Mouse (Mus musculus): ENCODE measurements around the gene Trim63. TPM values are rescaled to one million over a fixed set of nuclear protein-coding genes. Genes with fewer than 3 reads are reported as not detected.

The Trim63 gene
- total and polyA plus RNA-seq, 3 experiments = 0.25 to 0.49 TPM; not detected in 1

DNA sequence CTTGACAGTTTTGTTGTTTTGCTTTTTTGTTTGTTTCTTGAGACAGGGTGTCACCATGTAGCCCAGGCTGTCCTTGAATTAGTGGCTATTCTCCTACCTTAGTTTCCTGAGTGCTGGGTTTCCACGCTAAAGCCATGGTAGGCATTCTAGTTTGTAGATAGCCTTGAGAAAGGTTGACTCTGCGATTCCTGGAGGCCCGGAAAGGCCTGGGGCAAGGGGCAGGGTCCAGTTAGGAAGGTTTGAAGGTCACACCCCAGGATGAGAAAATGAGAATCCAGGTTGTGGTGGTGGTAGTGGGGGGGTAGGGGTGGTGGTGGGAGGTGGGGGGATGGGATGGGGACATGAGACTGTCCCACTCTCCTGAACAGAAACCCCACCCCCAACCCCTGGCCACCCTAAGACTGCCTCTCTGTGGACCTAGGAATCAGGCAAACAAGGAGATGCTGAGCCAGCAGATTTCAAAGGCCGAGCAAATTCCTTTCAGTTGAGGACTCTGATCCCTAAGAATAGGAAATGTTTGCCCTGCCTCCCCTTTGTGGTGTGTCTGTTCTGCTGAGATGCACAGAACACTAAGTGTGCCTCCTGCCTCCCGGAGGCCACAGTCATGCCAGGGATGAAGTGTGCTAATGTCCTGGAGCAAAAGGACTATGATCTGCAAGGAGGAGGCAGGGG, 12.1 kb downstream of the Trim63 start:
- TF ChIP-seq MAFK (IDR thresholded peaks at IDR 0.05; ENCODE audit: insufficient replicate concordance, low read length) (peak; percentile 56; the same call in 1 of the 2 replicates), BHLHE40 (IDR thresholded peaks at IDR 0.05; ENCODE audit: low read depth, low read length) (no peak)
- in situ Hi-C loops (cut with MboI; ENCODE audit: low pct_ligation_motif_present, low pct_unique_long_range_greater_than_20kb, low sequenced_read_pairs) = no loop called here
- Histone ChIP-seq H3K9ac (ENCODE audit: insufficient read depth, low read depth) (no peak overlapping the region), H3K36me3 (replicated peaks in 1 of 2; ENCODE audit: control insufficient read depth in 1 of 2, insufficient read depth in 1 of 2, low read length in 1 of 2) (no peaks in the 10 kb centered on the region), H3K27me3 (replicated peaks) (no peaks in the 10 kb centered on the region), H3K9me3 (replicated peaks; ENCODE audit: low read length) (no peaks in the 10 kb centered on the region), H3K4me1 (ENCODE audit: control insufficient read depth in 1 of 2, insufficient read depth in 2 of 2) (peaks cover 0 to 9% of the 10 kb centered on the region in 2 experiments; a peak in 2 of 4 replicates), H3K4me3 (replicated peaks in 1 of 3; ENCODE audit: low read depth in 2 of 3, low read length in 2 of 3, poor library complexity in 1 of 3) (no peak overlapping the region), H3K27ac (ENCODE audit: insufficient read depth, low read depth) (no peak overlapping the region), H3K4me2 (ENCODE audit: insufficient read depth, low read depth, poor library complexity, severe bottlenecking) (no peak overlapping the region), H3K79me2 (replicated peaks; ENCODE audit: control insufficient read depth, extremely low read depth, insufficient read depth, poor library complexity, severe bottlenecking) (no peaks in the 10 kb centered on the region)
- dilution Hi-C loops (cut with MboI; ENCODE audit: extremely low pct_ligation_motif_present, extremely low pct_unique_long_range_greater_than_20kb, low sequenced_read_pairs) = no loop called here
- no peak for DNase-seq (ENCODE audit: extremely low read depth)

DNA sequence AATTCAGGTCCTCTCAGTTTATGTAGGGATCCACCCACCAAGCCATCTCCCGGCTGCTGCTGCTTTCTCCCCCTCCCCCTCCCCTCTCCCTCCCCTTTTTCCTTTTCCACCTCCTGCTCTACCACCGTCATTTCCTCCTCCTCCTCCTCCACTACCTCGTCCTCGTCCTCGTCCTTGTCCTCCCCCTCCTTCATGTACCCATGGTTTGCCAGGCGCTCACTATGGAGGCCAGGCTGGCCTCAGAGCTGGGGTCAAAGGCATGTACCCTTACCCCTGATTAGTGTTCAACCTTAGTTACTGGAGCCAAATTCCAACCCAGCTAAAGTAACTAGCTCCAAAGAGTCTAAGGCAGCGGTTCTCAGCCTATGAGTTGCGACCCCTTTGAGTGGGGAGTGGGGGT, 13.2 kb downstream of the Trim63 start:
- no peaks in the 10 kb centered on the region for H3K79me2 ChIP-seq (replicated peaks; ENCODE audit: control insufficient read depth, extremely low read depth, insufficient read depth, poor library complexity, severe bottlenecking)
- in situ Hi-C loops (cut with MboI; ENCODE audit: low pct_ligation_motif_present, low pct_unique_long_range_greater_than_20kb, low sequenced_read_pairs) (no loop called here), dilution Hi-C loops (cut with MboI; ENCODE audit: extremely low pct_ligation_motif_present, extremely low pct_unique_long_range_greater_than_20kb, low sequenced_read_pairs) (no loop called here)
- H3K4me3 ChIP-seq (replicated peaks in 1 of 3; ENCODE audit: low read depth in 2 of 3, low read length in 2 of 3, poor library complexity in 1 of 3) = no peak overlapping the region
- H3K4me1 ChIP-seq (ENCODE audit: control insufficient read depth in 1 of 2, insufficient read depth in 2 of 2) = peaks cover 0 to 8% of the 10 kb centered on the region in 2 experiments; a peak in 2 of 4 replicates
- DNase-seq (ENCODE audit: extremely low read depth) = no peak
- TF ChIP-seq ZMIZ1 (IDR thresholded peaks at IDR 0.05; ENCODE audit: low read depth, low read length) (no peak), JUN (IDR thresholded peaks at IDR 0.05; ENCODE audit: insufficient read depth, low read depth, low read length) (no peak), EP300 (IDR thresholded peaks at IDR 0.05; ENCODE audit: low read length) (no peak), CHD2 (IDR thresholded peaks at IDR 0.05; ENCODE audit: low read length) (no peak), E2F4 (IDR thresholded peaks at IDR 0.05; ENCODE audit: insufficient replicate concordance, low read depth, low read length) (no peak), PAX5 (IDR thresholded peaks at IDR 0.05; ENCODE audit: low read length) (no peak)
- H3K4me2 ChIP-seq (ENCODE audit: insufficient read depth, low read depth, poor library complexity, severe bottlenecking) = no peak overlapping the region
- no peak overlapping the region for H3K27ac ChIP-seq (ENCODE audit: insufficient read depth, low read depth)
- no peak overlapping the region for H3K9ac ChIP-seq (ENCODE audit: insufficient read depth, low read depth)
- H3K36me3 ChIP-seq (replicated peaks in 1 of 2; ENCODE audit: control insufficient read depth in 1 of 2, insufficient read depth in 1 of 2, low read length in 1 of 2) = no peaks in the 10 kb centered on the region
- H3K27me3 ChIP-seq (replicated peaks) = no peaks in the 10 kb centered on the region
- H3K9me3 ChIP-seq (replicated peaks; ENCODE audit: low read length) = no peaks in the 10 kb centered on the region

- no peak overlapping the region for H3K9ac ChIP-seq (ENCODE audit: insufficient read depth, low read depth)
- no peaks in the 10 kb centered on the region for H3K9me3 ChIP-seq (replicated peaks; ENCODE audit: low read length)
- H3K79me2 ChIP-seq (replicated peaks; ENCODE audit: control insufficient read depth, extremely low read depth, insufficient read depth, poor library complexity, severe bottlenecking) = no peaks in the 10 kb centered on the region
- no peaks in the 10 kb centered on the region for H3K27me3 ChIP-seq (replicated peaks)
- H3K4me1 ChIP-seq (ENCODE audit: control insufficient read depth in 1 of 2, insufficient read depth in 2 of 2) = peaks cover 0 to 8% of the 10 kb centered on the region in 2 experiments; a peak in 2 of 4 replicates
- H3K4me3 ChIP-seq (replicated peaks in 1 of 3; ENCODE audit: low read depth in 2 of 3, low read length in 2 of 3, poor library complexity in 1 of 3) = no peak overlapping the region
- no peak overlapping the region for H3K4me2 ChIP-seq (ENCODE audit: insufficient read depth, low read depth, poor library complexity, severe bottlenecking)
- in situ Hi-C loops (cut with MboI; ENCODE audit: low pct_ligation_motif_present, low pct_unique_long_range_greater_than_20kb, low sequenced_read_pairs) = no loop called here
- H3K27ac ChIP-seq (ENCODE audit: insufficient read depth, low read depth) = no peak overlapping the region
- no peaks in the 10 kb centered on the region for H3K36me3 ChIP-seq (replicated peaks in 1 of 2; ENCODE audit: control insufficient read depth in 1 of 2, insufficient read depth in 1 of 2, low read length in 1 of 2)
- no peak for TF ChIP-seq ZKSCAN1 (IDR thresholded peaks at IDR 0.05; ENCODE audit: borderline replicate concordance, low read depth, low read length)
- no peak for TF ChIP-seq JUND (conservative IDR thresholded peaks at IDR 0.05; ENCODE audit: low read depth, low read length)
- TF ChIP-seq ZC3H11A (IDR thresholded peaks at IDR 0.05; ENCODE audit: low read depth, low read length) = no peak
- TF ChIP-seq PAX5 (IDR thresholded peaks at IDR 0.05; ENCODE audit: low read length) = no peak
- no peak for TF ChIP-seq POLR2A (IDR thresholded peaks at IDR 0.05; ENCODE audit: low read depth, low read length)
- TF ChIP-seq IRF4 (IDR thresholded peaks at IDR 0.05; ENCODE audit: low read depth, low read length) = no peak
- no peak for TF ChIP-seq MAZ (IDR thresholded peaks at IDR 0.05; ENCODE audit: low read depth, low read length)
- no peak for TF ChIP-seq USF1 (IDR thresholded peaks at IDR 0.05; ENCODE audit: low read depth, low read length)
- no peak for TF ChIP-seq NELFE (IDR thresholded peaks at IDR 0.05; ENCODE audit: low read depth, low read length)
- dilution Hi-C loops (cut with MboI; ENCODE audit: extremely low pct_ligation_motif_present, extremely low pct_unique_long_range_greater_than_20kb, low sequenced_read_pairs) = no loop called here
- DNase-seq (ENCODE audit: extremely low read depth) = no peak
These were observed 13.9 kb downstream of the Trim63 start for GRCm38 (mm10) chr4:134328832-134329231.
